Mouse (Mus musculus) midbrain, embryonic 12.5 days (tissue): ENCODE measurements around the gene St6galnac4. TPM values are rescaled to one million over a fixed set of nuclear protein-coding genes. Genes with fewer than 3 reads are reported as not detected.

Experiments
- ATAC-seq: fragments of 200-750 bp; cut with Nextera tagmentation; 2 replicates; pipeline ENCODE4 v1.8.0; 2017; ENCODE audit warnings: low read depth, moderate TSS enrichment, moderate library complexity; ENCODE audit not compliant: low FRiP score
- H3K27ac ChIP-seq: fragments of 300-500 bp; sonication (generic); replicated peaks from 2 replicates; pipeline ENCODE4 v1.5.1; 2016; ENCODE audit warnings: mild to moderate bottlenecking
- H3K27me3 ChIP-seq: fragments of 300-500 bp; sonication (generic); 2 replicates; pipeline ENCODE4 v1.6.1; 2016; ENCODE audit warnings: mild to moderate bottlenecking
- H3K36me3 ChIP-seq: fragments of 300-500 bp; sonication (generic); 2 replicates; pipeline ENCODE4 v1.6.1; 2016
- H3K4me1 ChIP-seq: fragments of 300-500 bp; sonication (generic); 2 replicates; pipeline ENCODE4 v1.6.1; 2016
- H3K4me2 ChIP-seq: fragments of 300-500 bp; sonication (generic); replicated peaks from 2 replicates; pipeline ENCODE4 v1.6.1; 2016; ENCODE audit warnings: mild to moderate bottlenecking, moderate library complexity
- H3K4me3 ChIP-seq: fragments of 300-500 bp; sonication (generic); 2 replicates; pipeline ENCODE4 v1.5.1; 2016; ENCODE audit warnings: mild to moderate bottlenecking
- H3K9ac ChIP-seq: fragments of 300-500 bp; sonication (generic); replicated peaks from 2 replicates; pipeline ENCODE4 v1.6.1; 2016; ENCODE audit warnings: mild to moderate bottlenecking, moderate library complexity
- H3K9me3 ChIP-seq: fragments of 300-500 bp; sonication (generic); 2 replicates; pipeline ENCODE4 v1.6.1; 2016; ENCODE audit warnings: mild to moderate bottlenecking
- WGBS: fragments of 180-500 bp; shearing (Covaris S2); methylation state at CpG from one replicate; pipeline ENCODE4 v1.1.7; 2016; 5-methylcytosine and 5-hydroxymethylcytosine counted together
- polyA plus RNA-seq: library from polyadenylated mRNA; unstranded; fragments of >200 nt; fragmentation: Nextera tagmentation; extraction: Ambion mirVana; gene quantifications from 2 replicates; pipeline ENCODE4 v1.2.1, GENCODE M21; 2016

The St6galnac4 gene
- polyA plus RNA-seq, 1 experiment from 2014 or later, result 17.9 TPM

- 95% methylated on average over 9 of the region's 9 CpGs for WGBS
- ATAC-seq, result no peak
Measured at GRCm38 (mm10) chr2:32549171-32549570, 37.7 kb upstream of the St6galnac4 start.

GRCm38 (mm10) chr2:32549764-32550163, 37.1 kb upstream of the St6galnac4 start:
- Histone ChIP-seq H3K9me3 (no peaks in the 10 kb centered on the region), H3K27me3 (no peaks in the 10 kb centered on the region), H3K4me3 (no peak overlapping the region), H3K9ac (no peak overlapping the region), H3K27ac (no peak overlapping the region), H3K36me3 (no peaks in the 10 kb centered on the region), H3K4me1 (0 out of 2 replicates have a peak, but pooled peaks cover 3% of the 10 kb centered on the region), H3K4me2 (no peak overlapping the region)
- 80% methylated on average over 6 of the region's 6 CpGs for WGBS
- no peak for ATAC-seq

More at GRCm38 (mm10) chr2:32549171-32549570, 37.7 kb upstream of the St6galnac4 start:
- Histone ChIP-seq H3K4me1 (0 out of 2 replicates have a peak, but pooled peaks cover 3% of the 10 kb centered on the region), H3K4me2 (no peak overlapping the region), H3K27ac (no peak overlapping the region), H3K9me3 (no peaks in the 10 kb centered on the region), H3K36me3 (no peaks in the 10 kb centered on the region), H3K27me3 (no peaks in the 10 kb centered on the region), H3K9ac (no peak overlapping the region), H3K4me3 (no peak overlapping the region)

- no peak overlapping the region for H3K9ac ChIP-seq
- peaks cover 15% of the 10 kb centered on the region for H3K4me1 ChIP-seq
- no peaks in the 10 kb centered on the region for H3K9me3 ChIP-seq
- no peaks in the 10 kb centered on the region for H3K27me3 ChIP-seq
- no peaks in the 10 kb centered on the region for H3K36me3 ChIP-seq
- no peak overlapping the region for H3K4me3 ChIP-seq
- H3K27ac ChIP-seq, result no peak overlapping the region
- no peak overlapping the region for H3K4me2 ChIP-seq
- ATAC-seq, result no peak
- WGBS, result 80% methylated on average over 5 of the region's 5 CpGs
Measured at GRCm38 (mm10) chr2:32551236-32551635, 35.7 kb upstream of the St6galnac4 start.

- no peak for ATAC-seq
- Histone ChIP-seq H3K9me3 (no peaks in the 10 kb centered on the region), H3K4me1 (peaks cover 36% of the 10 kb centered on the region), H3K27me3 (no peaks in the 10 kb centered on the region), H3K36me3 (no peaks in the 10 kb centered on the region), H3K27ac (no peak overlapping the region), H3K9ac (no peak overlapping the region), H3K4me3 (no peak overlapping the region), H3K4me2 (no peak overlapping the region)
- 83% methylated on average over 7 of the region's 7 CpGs for WGBS
Measured at GRCm38 (mm10) chr2:32553592-32554148, 33.2 kb upstream of the St6galnac4 start.

GRCm38 (mm10) chr2:32555484-32555883, 31.4 kb upstream of the St6galnac4 start:
- Histone ChIP-seq H3K36me3 (no peaks in the 10 kb centered on the region), H3K27ac (0 out of 2 replicates have a peak overlapping the region, but pooled peaks have one; percentile 58), H3K9ac (0 out of 2 replicates have a peak overlapping the region, but pooled peaks have one; percentile 8), H3K4me1 (peaks cover 51% of the 10 kb centered on the region), H3K27me3 (no peaks in the 10 kb centered on the region), H3K9me3 (no peaks in the 10 kb centered on the region), H3K4me3 (no peak overlapping the region), H3K4me2 (no peak overlapping the region)
- WGBS, result 38% methylated on average over 4 of the region's 4 CpGs
- ATAC-seq, result no peak

GRCm38 (mm10) chr2:32556019-32556418, 30.9 kb upstream of the St6galnac4 start:
- Histone ChIP-seq H3K9ac (no peak overlapping the region), H3K4me3 (no peak overlapping the region)

GRCm38 (mm10) chr2:32559570-32559969, 27.3 kb upstream of the St6galnac4 start:
- H3K9ac ChIP-seq, result peak overlapping the region; percentile 37; the same call in 1 of the 2 replicates
- peaks cover 54% of the 10 kb centered on the region for H3K4me1 ChIP-seq
- H3K27me3 ChIP-seq, result no peaks in the 10 kb centered on the region
- H3K36me3 ChIP-seq, result peaks cover 29% of the 10 kb centered on the region
- WGBS, result 8% methylated on average over 5 of the region's 5 CpGs
- H3K27ac ChIP-seq, result peak overlapping the region; percentile 87
- no peaks in the 10 kb centered on the region for H3K9me3 ChIP-seq
- ATAC-seq, result peak; percentile 93
- peak overlapping the region; percentile 26 for H3K4me2 ChIP-seq
- no peak overlapping the region for H3K4me3 ChIP-seq

More at GRCm38 (mm10) chr2:32556019-32556418, 30.9 kb upstream of the St6galnac4 start:
- Histone ChIP-seq H3K4me1 (peaks cover 54% of the 10 kb centered on the region), H3K4me2 (no peak overlapping the region), H3K27ac (peak overlapping the region; percentile 58), H3K9me3 (no peaks in the 10 kb centered on the region), H3K36me3 (no peaks in the 10 kb centered on the region), H3K27me3 (no peaks in the 10 kb centered on the region)
- 82% methylated on average over 7 of the region's 7 CpGs for WGBS
- ATAC-seq, result no peak

GRCm38 (mm10) chr2:32566536-32567063, 20.3 kb upstream of the St6galnac4 start:
- Histone ChIP-seq H3K27me3 (no peaks in the 10 kb centered on the region), H3K36me3 (peaks cover 65% of the 10 kb centered on the region), H3K9ac (no peak overlapping the region), H3K9me3 (no peaks in the 10 kb centered on the region), H3K4me2 (no peak overlapping the region), H3K4me3 (no peak overlapping the region), H3K4me1 (peaks cover 7% of the 10 kb centered on the region), H3K27ac (no peak overlapping the region)
- no peak for ATAC-seq
- WGBS, result 42% methylated on average over 4 of the region's 4 CpGs

- Histone ChIP-seq H3K4me3 (no peak overlapping the region), H3K27ac (no peak overlapping the region), H3K27me3 (no peaks in the 10 kb centered on the region), H3K9ac (no peak overlapping the region), H3K36me3 (peaks cover 57% of the 10 kb centered on the region), H3K4me2 (no peak overlapping the region), H3K4me1 (peaks cover 15% of the 10 kb centered on the region), H3K9me3 (no peaks in the 10 kb centered on the region)
- WGBS, result 79% methylated on average over 5 of the region's 5 CpGs
- ATAC-seq, result no peak
Measured at GRCm38 (mm10) chr2:32568149-32568548, 18.7 kb upstream of the St6galnac4 start.

- Histone ChIP-seq H3K4me1 (peaks cover 15% of the 10 kb centered on the region), H3K27ac (no peak overlapping the region), H3K36me3 (peaks cover 51% of the 10 kb centered on the region), H3K4me2 (no peak overlapping the region), H3K9me3 (no peaks in the 10 kb centered on the region), H3K4me3 (no peak overlapping the region), H3K9ac (no peak overlapping the region), H3K27me3 (no peaks in the 10 kb centered on the region)
- no peak for ATAC-seq
- 91% methylated on average over 3 of the region's 3 CpGs for WGBS
Measured at GRCm38 (mm10) chr2:32568941-32569340, 18.0 kb upstream of the St6galnac4 start.

- peak; percentile 74 for ATAC-seq
Measured at GRCm38 (mm10) chr2:32570698-32571494, 16.0 kb upstream of the St6galnac4 start, which contains the start of gene Dpm2. TSS of gene Dpm2 (plus strand) at chr2:32570858.

GRCm38 (mm10) chr2:32572196-32572595, 14.7 kb upstream of the St6galnac4 start:
- H3K4me3 ChIP-seq, result peak overlapping the region; percentile 76; the same call in 1 of the 2 replicates
- no peak overlapping the region for H3K9ac ChIP-seq
- peaks cover 25% of the 10 kb centered on the region for H3K36me3 ChIP-seq
- 91% methylated on average over 11 of the region's 11 CpGs for WGBS
- H3K9me3 ChIP-seq, result no peaks in the 10 kb centered on the region
- H3K27me3 ChIP-seq, result peaks cover 12% of the 10 kb centered on the region
- H3K27ac ChIP-seq, result no peak overlapping the region
- peaks cover 26% of the 10 kb centered on the region for H3K4me1 ChIP-seq
- H3K4me2 ChIP-seq, result peak overlapping the region; percentile 95; the same call in 1 of the 2 replicates
- no peak for ATAC-seq

More at GRCm38 (mm10) chr2:32570698-32571494, 16.0 kb upstream of the St6galnac4 start, which contains the start of gene Dpm2:
- 2% methylated on average over 36 of the region's 36 CpGs for WGBS
- H3K4me3 ChIP-seq, result peak within 1 kb of the TSS; percentile 76
- peak within 1 kb of the TSS; percentile 95 for H3K4me2 ChIP-seq
- H3K36me3 ChIP-seq, result peaks cover 33% of the 10 kb centered on the region
- H3K27ac ChIP-seq, result peak within 1 kb of the TSS; percentile 46
- H3K4me1 ChIP-seq, result peaks cover 25% of the 10 kb centered on the region
- H3K9me3 ChIP-seq, result no peaks in the 10 kb centered on the region
- H3K27me3 ChIP-seq, result no peaks in the 10 kb centered on the region
- peak within 1 kb of the TSS; percentile 77 for H3K9ac ChIP-seq
